9 mouse cellular contexts compared by ENCODE assay signal in the genomic region with DNA sequence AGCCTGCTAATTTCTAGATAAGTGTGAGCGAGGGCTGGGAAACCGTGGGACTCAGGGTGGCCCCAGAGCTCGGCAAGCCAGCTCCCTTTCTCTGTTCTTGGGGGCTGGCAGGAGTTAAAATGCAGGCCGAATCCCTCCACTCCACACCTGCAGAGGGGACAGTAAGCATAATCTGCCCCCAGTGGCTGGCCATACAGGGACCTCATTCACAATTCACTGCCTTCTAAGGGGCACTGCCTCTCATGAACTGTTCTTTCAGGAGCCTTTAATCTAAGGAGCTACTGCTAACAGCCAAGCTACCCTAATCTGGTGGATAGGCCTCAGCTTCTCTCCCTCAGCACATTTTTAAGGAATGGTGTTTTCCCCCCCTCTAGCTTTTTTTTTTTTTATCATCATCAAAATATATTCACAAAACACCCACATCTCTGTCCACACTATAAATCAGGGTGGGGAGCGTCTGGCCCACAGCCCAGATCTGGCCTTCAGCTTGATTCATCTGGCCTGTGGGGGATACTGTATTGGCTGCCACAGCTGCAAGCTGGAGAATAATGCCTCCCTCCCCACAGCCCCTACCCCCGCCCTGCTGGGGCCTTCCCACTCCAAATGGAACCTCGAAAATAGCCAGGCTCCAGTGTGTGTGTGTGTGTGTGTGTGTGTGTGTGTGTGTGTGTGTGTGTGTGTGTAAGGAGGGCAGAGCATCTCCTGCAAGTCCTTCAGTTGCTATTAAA. TPM values are rescaled to one million over a fixed set of nuclear protein-coding genes. Genes with fewer than 3 reads are reported as not detected.
A peak's percentile ranks its signal among the peaks of the same experiment; 100 is the strongest.
DNase-seq lines count a peak whose midpoint lies in the region; ATAC-seq and TF ChIP-seq lines count a peak whose summit lies in the region.
"Had no signal": no experiment of that assay in that cellular context is flagged by ENCODE, and none has a peak within 500 bp of the region (broad histone marks: within the 10 kb centered on the region; RNA-seq: fewer than 3 reads in every experiment).

No protein-coding gene starts in this region.

- peak; percentile 85 for ATAC-seq in forebrain, embryonic 16.5 days
- peak; percentile 88 for ATAC-seq in neural tube, embryonic 15.5 days (ENCODE audit: low FRiP score)
- ATAC-seq in megakaryocyte, adult 5-6 weeks (ENCODE audit: poor library complexity, severe bottlenecking): no peak

- H3K4me1 ChIP-seq in forebrain, embryonic 16.5 days (replicated peaks; ENCODE audit: control insufficient read depth, insufficient read depth, low read length): peaks cover 8% of the 10 kb centered on the region
- H3K4me1 ChIP-seq in neural tube, embryonic 15.5 days: 0 out of 2 replicates have a peak, but pooled peaks cover 6% of the 10 kb centered on the region
- H3K4me1 ChIP-seq in thymus, adult 2 months (replicated peaks; ENCODE audit: control insufficient read depth, insufficient read depth, low read length): no peaks in the 10 kb centered on the region
- H3K4me1 ChIP-seq: liver, embryonic 13.5 days had no signal

- H3K4me3 ChIP-seq in forebrain, embryonic 16.5 days (replicated peaks; ENCODE audit: low read length): no peak overlapping the region
- H3K4me3 ChIP-seq in neural tube, embryonic 15.5 days (replicated peaks): no peak overlapping the region
- no peak overlapping the region for H3K4me3 ChIP-seq in thymus, adult 2 months (ENCODE audit: control insufficient read depth, insufficient read depth, low read length)
- H3K4me3 ChIP-seq: liver, embryonic 13.5 days had no signal

- H3K27ac ChIP-seq in forebrain, embryonic 16.5 days (ENCODE audit: low read length): peak overlapping the region; percentile 2; the same call in 1 of the 2 replicates
- peak overlapping the region; percentile 58 for H3K27ac ChIP-seq in neural tube, embryonic 15.5 days (replicated peaks)
- no peak overlapping the region for H3K27ac ChIP-seq in thymus, adult 2 months (ENCODE audit: control insufficient read depth, insufficient read depth, low read length)
- H3K27ac ChIP-seq: liver, embryonic 13.5 days had no signal

- no peak for TF ChIP-seq POLR2A in thymus, adult 2 months (IDR thresholded peaks at IDR 0.05; ENCODE audit: control insufficient read depth, extremely low read depth, insufficient read depth, low read length, poor library complexity)

- WGBS in forebrain, embryonic 16.5 days: 17% methylated on average over 7 of the region's 7 CpGs
- WGBS in neural tube, embryonic 15.5 days: 40% methylated on average over 7 of the region's 7 CpGs
- WGBS in thymus, adult 2 months: 83% methylated on average over 7 of the region's 7 CpGs

- no peak overlapping the region for H3K9ac ChIP-seq in forebrain, embryonic 16.5 days (replicated peaks; ENCODE audit: low read depth, low read length)
- H3K9ac ChIP-seq in neural tube, embryonic 15.5 days (replicated peaks): no peak overlapping the region
- H3K9ac ChIP-seq: liver, embryonic 13.5 days had no signal

- no peaks in the 10 kb centered on the region for H3K36me3 ChIP-seq in forebrain, embryonic 16.5 days (ENCODE audit: control insufficient read depth, insufficient read depth)
- no peaks in the 10 kb centered on the region for H3K36me3 ChIP-seq in neural tube, embryonic 15.5 days
- H3K36me3 ChIP-seq in thymus, adult 2 months (ENCODE audit: control insufficient read depth, insufficient read depth, low read length): no peaks in the 10 kb centered on the region
- H3K36me3 ChIP-seq: liver, embryonic 13.5 days had no signal

- no peak for TF ChIP-seq CTCF in thymus, adult 2 months (IDR thresholded peaks at IDR 0.05; ENCODE audit: borderline replicate concordance, control insufficient read depth, extremely low read depth, insufficient read depth, low read length, poor library complexity)

- H3K4me2 ChIP-seq in forebrain, embryonic 16.5 days (ENCODE audit: low read length): no peak overlapping the region
- no peak overlapping the region for H3K4me2 ChIP-seq in neural tube, embryonic 15.5 days
- H3K4me2 ChIP-seq: liver, embryonic 13.5 days had no signal

- no peaks in the 10 kb centered on the region for H3K9me3 ChIP-seq in forebrain, embryonic 16.5 days (ENCODE audit: control insufficient read depth, low read length)
- no peaks in the 10 kb centered on the region for H3K9me3 ChIP-seq in neural tube, embryonic 15.5 days (replicated peaks)
- H3K9me3 ChIP-seq: liver, embryonic 13.5 days had no signal

- H3K27me3 ChIP-seq in forebrain, embryonic 16.5 days (replicated peaks; ENCODE audit: control insufficient read depth, insufficient read depth, low read length): no peaks in the 10 kb centered on the region
- H3K27me3 ChIP-seq in neural tube, embryonic 15.5 days (replicated peaks): no peaks in the 10 kb centered on the region
- no peaks in the 10 kb centered on the region for H3K27me3 ChIP-seq in thymus, adult 2 months (ENCODE audit: control insufficient read depth, insufficient read depth, low read length)
- H3K27me3 ChIP-seq: liver, embryonic 13.5 days had no signal

- DNase-seq in urinary bladder, postnatal 25 days (ENCODE audit: low spot score): peak; percentile 29
- DNase-seq in urinary bladder, adult 2 months (ENCODE audit: low spot score): no peak
- DNase-seq in heart, postnatal 4 days: peak; percentile 79
- DNase-seq in left cerebral cortex, postnatal 10 days (ENCODE audit: extremely low spot score in 1 of 2, low spot score in 2 of 2): peak; percentile 27 to 65
- no peak for DNase-seq in thymus, adult 2 months
- DNase-seq: liver, embryonic 13.5 days had no signal

- intact Hi-C loops in left cerebral cortex, postnatal 10 days (cut with DNase I): no loop called here

RNA-seq across cellular contexts. Expression of gene Plac1, which starts 28.0 kb away (rescaled TPM):
- not detected in 2 replicates for polyA plus RNA-seq in urinary bladder, adult 2 months (2012; rRNA removed)
- 0.75 TPM in 1 of 2 replicates, not detected in the other for polyA plus RNA-seq in forebrain, embryonic 16.5 days (2015; fragmentation: Nextera tagmentation; extraction: Ambion mirVana)
- 1 to 10 TPM in 1 of 2 experiments, under 1 TPM in 1; 0.69 to 1.0 TPM for total RNA-seq in heart, postnatal 4 days (2021)
- total RNA-seq in left cerebral cortex, postnatal 10 days (2021): not detected
- 0.63 and 1.1 TPM in 2 replicates for polyA plus RNA-seq in neural tube, embryonic 15.5 days (2015; fragmentation: Nextera tagmentation; extraction: Ambion mirVana)
- polyA plus RNA-seq in thymus, adult 2 months (2012; rRNA removed): 0.19 and 0.31 TPM in 2 replicates
- not detected in 2 replicates for total RNA-seq in megakaryocyte, adult 5-6 weeks (2015)
- not detected in 2 replicates for total RNA-seq in megakaryocyte, adult 5-6 weeks (2017)

RNA-seq across cellular contexts. Expression of gene Fam122b, which starts 57.7 kb away (rescaled TPM):
- polyA plus RNA-seq in urinary bladder, adult 2 months (2012; rRNA removed): 5.5 and 6.1 TPM in 2 replicates
- polyA plus RNA-seq in forebrain, embryonic 16.5 days (2015; fragmentation: Nextera tagmentation; extraction: Ambion mirVana): 3.4 and 3.6 TPM in 2 replicates
- 10 to 100 TPM; 16.6 to 17.3 TPM for total RNA-seq in heart, postnatal 4 days (2021)
- 1 to 10 TPM; 3.2 to 3.4 TPM for total RNA-seq in left cerebral cortex, postnatal 10 days (2021)
- 3.8 and 5.2 TPM in 2 replicates for polyA plus RNA-seq in neural tube, embryonic 15.5 days (2015; fragmentation: Nextera tagmentation; extraction: Ambion mirVana)
- 7.8 and 8.2 TPM in 2 replicates for polyA plus RNA-seq in thymus, adult 2 months (2012; rRNA removed)
- 13.6 and 15.2 TPM in 2 replicates for total RNA-seq in megakaryocyte, adult 5-6 weeks (2015)
- 5.6 and 5.8 TPM in 2 replicates for total RNA-seq in megakaryocyte, adult 5-6 weeks (2017)

Comparison
In these comparisons a context has a peak if more than half of its experiments do, and no peak if none do; other contexts are left out.
1. DNase-seq: peak in urinary bladder, postnatal 25 days (single experiment), heart, postnatal 4 days (single experiment) and left cerebral cortex, postnatal 10 days (2 of 2); none in urinary bladder, adult 2 months (single experiment) and thymus, adult 2 months (single experiment).